Mouse (Mus musculus) R1 (cell line): ENCODE results near the gene Pitpnc1.

Source experiments
- DNase-seq: peaks from one replicate; pipeline ENCODE4 v3.0.0-alpha.2; 2018; ENCODE audit warnings: low read depth, low spot score

Gene Pitpnc1

DNA sequence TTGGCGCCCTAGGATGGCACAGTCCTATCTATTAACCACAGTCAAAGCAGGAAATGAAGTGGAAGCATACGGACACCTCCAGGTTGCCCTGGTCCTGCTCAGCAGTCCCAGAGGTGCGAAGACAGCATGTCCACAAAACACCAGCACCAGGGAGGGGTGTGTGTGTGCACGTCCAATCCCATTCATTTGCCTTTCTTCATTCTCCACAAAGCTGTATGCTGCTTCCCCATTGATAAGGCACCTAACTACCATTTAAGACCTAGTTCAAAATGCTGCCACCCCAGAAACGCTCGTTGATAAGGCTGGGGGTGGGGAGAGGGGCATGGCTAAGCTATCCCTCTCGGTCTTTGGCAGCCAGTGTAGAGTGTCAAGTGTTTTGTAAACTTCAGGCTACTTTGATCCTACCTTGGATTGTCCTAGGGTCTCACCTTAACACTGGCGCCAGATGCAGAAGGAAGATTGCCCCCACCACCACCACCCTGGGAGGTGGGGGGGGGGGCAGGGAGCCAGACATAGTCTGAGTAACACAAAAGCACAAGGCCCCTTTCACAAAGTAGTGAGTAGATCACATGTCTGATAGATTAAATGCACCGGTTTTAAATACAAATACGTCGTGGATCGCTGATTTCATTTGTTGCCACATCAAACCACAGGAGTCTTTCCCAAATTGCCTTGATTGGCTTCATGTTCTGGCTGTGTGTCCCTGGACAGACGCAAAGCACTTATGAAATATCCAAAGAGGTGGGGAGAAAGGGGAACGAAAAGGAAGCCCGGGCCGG lies 2.1 kb downstream of the Pitpnc1 start:
- DNase-seq, result no peak

DNA sequence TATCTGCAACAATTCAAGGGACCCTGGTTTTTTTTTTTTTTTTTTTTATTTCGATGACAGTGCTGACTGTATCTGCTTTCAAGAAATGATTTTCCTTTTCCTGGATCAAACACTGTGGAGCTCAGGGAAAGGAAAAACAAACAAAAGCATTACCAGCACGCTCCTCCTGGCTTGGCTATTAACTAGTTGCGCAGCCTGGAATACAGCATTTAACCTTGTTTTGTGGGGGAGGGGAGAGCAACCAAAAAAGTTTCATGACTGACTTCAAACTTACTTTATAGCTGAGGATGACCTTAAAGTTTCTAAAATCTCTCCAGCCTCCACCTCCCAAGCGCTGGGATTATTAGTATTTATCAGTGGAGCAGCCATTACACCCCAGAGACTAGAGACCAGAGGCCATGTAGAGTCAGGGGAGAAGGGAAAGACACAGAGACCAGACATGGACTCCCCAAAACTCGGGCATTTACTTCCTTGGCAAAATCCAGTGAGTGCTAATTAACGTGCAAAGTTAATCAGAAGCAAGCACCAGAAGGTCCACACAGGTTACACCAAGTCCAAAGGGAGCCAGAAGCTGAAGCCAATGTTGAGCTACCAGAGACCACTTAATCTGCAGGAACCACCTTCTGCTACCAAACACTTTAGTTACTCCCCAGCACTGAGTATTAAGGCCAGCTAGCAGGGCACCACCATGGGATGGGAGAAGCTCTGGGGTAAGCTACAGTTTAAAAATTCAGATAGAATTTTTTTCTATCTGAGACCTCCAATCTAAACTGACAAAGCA lies 3.7 kb downstream of the Pitpnc1 start:
- no peak for DNase-seq

DNA sequence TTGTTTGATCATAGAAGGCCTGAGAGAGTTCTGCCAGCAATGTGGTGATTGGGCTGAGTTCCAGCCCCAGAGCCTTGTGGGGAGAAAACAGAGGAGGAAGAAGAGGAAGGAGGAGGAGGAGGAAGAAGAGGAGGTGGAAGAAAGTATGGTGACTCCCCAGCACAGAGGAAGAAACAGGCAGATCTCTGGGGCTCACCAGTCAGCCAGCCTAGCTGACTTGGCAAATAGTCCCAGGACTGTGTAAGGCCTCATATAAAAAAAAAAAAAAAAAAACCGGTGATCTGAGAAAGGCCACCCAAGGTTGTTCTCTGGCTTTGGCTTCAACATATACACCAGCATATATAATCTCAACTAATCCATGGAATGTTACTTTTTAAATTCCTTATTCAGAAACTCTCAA lies 4.5 kb downstream of the Pitpnc1 start:
- DNase-seq, result no peak

DNA sequence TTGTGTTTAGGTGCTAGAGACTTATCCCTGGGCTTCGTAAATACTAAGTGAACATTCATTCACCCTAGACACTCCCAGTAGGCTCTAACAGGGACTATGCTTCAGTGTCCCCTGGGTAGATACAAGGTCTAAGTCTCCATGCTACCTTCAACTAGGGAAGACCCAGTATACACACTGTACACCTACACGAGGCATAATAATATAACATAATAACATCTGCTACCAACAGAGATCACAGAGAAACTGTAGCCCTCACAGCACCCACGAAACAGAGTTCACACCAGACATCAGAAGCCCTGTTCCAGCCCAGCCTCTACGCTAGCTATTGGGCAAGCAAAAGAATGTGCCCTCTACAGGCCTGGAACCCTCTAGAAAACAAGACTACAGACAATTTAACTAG lies 5.5 kb downstream of the Pitpnc1 start:
- DNase-seq, result no peak

DNA sequence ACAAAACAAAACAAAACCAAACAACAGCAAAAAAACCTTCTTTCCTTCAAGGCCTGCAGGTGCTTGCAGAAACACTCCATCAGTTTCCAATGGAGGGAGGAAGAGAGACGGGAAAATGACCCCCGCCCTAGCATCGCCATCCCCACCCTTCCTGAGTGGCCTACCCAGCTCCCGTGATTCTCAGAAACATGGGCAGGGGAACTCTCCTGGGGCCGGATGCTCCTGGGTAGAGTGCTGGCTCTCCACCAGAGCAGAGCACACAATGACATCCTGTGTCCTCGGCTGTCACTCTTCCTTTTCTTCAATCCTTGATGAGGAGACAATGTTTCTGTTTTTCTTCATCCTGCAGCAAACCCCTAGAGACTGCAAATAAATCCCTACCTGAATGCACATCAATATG lies 6.4 kb downstream of the Pitpnc1 start:
- DNase-seq, result peak; percentile 41

DNA sequence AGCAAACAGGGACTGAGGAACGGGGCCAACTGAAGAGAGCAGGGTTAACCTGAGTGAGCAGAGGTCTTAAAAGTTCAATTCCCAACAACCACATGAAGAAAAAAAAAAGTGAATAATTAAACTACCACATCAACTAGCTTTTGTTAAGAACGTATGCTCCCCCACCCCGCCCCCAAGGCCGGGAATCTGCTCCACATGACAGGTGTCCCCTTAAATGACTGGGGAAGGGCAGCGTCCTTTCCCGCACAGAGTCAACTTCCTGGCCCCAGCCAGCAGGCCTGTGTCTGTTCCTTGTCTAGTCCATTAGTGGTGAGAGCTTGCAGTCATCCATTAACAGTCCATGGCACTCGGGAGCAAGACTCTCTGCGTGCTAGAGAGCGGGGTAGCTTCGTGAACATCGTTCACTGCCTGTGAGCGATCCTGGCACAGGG lies 7.2 kb downstream of the Pitpnc1 start:
- DNase-seq, result no peak

DNA sequence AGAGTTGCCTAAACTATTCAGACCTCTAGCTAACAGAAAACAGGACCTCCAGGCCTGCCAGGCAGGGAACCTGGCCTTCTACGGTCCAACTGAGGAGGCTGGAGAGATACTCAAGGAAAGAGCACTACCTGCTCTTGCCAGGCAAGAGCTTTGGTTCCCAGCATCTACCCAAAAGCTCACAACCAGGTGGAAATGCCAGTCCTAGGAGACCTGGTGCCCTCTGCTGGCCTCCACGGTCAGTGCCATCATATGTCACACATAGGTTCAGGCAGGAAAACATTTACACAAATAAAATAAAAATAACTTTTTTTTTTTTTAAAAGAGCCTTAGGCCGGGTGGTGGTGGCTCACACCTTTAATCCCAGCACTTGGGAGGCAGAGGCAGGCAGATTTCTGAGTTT lies 8.0 kb downstream of the Pitpnc1 start:
- peak; percentile 75 for DNase-seq

DNA sequence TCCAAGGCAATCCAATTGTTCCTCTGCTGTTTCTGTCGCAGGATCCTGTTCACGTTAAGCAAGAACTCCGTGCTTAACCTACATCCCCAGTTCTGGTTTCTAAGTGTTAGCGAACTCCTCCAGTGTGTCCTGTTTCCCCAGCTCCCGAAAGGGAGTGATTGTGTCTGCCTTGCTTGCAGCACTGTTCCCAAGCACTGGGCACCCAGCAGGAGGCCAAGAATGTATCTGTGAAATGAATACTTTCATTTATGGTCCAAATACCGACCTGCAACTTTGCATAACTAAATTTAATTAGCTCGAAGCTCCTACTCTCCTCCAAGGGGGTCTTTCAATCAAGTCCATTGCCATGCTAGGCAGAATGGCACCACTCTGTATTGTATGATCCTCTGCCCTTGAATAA lies 10.7 kb downstream of the Pitpnc1 start:
- peak; percentile 66 for DNase-seq

DNA sequence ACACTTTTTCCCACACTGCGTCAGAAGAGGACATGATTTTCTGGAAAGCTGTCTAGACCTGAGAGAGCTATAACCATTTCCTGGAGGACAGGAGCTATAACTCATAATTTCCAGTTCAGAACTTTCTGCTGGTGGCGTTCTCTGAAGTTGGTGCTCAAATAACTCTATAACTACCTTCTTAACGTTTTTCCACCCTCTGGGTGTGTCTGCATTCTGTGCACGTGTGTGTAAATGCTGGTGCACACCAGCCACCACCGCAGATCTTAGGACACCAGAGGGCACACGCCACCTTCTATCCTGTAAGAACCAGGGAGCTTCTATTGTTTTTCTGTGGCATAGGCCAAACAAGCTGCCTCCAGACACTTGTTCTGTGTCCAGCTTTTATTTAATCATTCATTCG lies 11.5 kb downstream of the Pitpnc1 start:
- DNase-seq, result no peak

DNA sequence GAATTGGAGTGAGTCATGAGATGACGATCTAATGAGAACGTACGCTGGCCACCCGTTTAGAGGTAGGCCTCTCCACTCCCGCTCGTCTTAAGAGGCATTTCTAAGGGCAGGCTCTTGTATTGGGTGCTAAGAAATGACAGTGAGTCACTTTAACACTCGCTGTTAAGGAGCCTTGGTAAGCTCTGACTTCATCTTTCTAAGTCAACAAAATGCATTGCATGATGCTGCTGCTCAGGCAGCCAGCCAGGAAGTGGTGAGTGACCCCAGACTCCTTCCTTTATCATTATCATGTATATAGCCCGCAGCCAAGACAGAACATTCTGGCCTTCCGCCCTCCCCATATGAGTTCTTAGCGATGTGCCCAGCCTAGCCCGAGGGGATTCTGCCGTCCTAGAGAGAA lies 12.2 kb downstream of the Pitpnc1 start:
- DNase-seq, result peak; percentile 56

DNA sequence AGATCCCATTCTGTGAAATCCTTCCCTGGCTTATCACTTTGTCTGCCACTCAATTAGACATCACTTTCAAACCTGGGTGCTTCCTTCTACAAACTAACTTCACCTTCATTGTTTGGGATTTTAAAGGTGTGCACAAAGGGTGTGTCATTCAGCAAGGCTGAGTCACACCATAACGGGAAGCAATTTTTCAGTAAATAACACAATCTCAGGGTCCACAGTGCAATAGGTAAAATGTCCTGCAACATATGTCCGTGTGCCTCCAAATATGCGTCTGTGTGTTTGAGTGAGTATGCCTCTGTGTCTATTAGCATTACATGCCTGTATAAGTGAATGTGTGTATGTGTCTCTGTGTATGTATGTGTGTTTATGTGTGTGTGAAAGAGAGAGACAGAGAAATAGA lies 13.2 kb downstream of the Pitpnc1 start:
- no peak for DNase-seq

DNA sequence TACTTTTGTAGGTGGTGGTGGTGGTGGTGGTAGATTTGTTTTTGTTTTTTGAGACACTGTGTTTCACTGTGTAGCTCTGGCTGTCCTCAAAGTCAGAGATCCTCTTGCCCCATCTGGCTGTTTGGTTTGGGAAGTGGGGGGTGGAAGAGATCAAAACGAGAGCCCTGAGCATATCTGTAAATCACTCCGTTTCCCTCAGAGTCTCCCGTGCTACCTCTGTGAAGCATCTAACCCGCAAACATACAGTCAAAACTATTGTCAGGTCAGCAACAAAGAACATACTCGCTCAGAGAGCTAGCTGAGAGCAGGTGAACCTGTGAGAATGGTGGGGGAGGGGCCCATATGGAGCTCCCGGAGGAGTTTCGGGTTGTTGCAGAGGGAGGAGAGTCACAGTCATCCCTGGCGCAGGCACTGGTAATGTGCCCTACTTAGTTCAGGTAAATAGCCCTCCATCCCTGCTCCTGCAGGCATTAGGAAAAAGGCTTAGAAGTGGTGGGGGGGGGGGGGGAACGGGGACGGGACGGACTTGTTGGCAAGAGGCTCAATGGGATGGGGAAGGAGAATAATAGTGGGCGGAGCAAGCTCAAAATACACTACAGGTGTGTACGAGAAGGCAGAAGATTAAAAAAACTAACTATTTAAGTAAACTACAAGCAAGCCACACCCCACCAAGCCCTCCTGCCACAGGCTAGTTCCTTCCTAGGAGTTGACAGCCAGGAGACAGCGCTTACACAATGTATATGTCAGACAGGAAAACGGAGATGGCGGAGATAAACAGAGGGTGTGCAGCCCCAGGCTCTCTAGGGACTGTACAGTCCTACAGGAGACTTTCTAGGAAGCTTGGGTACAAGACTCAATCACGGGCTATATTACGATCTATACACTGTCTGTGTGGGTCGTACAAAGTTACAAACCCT lies 15.7 kb downstream of the Pitpnc1 start:
- peak; percentile 67 for DNase-seq

DNA sequence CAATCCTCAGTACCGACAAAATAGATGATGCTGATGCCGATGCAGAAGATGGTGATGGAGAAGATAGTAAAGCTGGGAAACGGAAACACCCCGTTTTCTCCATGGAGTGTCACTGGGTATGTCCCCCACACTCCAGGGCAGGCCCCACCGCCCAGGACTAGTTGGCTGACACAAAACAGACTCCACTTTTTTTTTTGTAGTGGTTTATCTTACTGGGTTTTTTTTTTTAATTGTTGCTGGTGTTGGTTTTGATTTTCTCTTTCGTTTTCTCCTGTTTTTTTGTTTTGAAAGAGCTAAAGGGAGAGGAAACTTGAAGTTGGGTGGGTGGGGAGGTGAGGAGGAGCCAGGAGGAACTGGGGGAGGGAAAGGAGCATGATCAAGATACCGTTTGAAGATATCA lies 18.4 kb downstream of the Pitpnc1 start:
- no peak for DNase-seq

DNA sequence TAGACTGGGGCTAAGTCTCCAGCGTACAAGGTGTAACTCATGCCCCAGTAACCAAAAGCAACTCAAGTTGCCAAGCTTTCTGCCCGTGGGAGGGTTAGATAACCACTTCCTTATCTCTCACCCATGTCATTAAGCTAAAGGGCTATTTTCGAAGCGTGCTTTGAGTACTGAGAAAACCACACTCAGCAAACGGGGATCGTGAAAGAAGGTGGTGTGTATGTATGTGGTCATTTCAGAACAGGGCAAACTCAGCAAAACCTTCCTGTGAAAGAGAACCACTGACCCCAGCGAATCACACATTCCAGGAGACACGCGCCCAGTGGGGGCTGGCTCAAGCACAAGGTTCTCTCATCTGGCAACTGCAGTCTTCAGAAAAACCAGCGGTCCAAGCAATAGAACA lies 19.4 kb downstream of the Pitpnc1 start:
- DNase-seq, result no peak

DNA sequence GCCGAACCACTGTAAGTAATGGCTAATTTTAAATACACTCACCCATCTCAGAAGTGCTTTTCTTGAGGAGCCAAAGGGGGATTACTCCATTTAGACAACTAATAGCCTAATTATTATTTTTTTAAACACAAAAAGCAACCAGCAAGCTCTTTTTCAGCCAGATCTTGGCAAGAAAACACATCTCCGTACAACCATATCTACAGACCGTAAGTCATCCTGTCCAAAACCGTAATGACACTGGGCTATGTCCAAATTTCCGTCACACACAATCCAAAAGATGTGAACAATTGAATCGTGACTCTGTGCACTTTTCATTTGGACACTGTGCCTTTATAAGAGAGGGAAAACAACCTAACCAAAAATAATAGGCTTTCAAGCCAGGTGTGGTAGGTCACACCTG lies 20.4 kb downstream of the Pitpnc1 start:
- DNase-seq, result no peak

DNA sequence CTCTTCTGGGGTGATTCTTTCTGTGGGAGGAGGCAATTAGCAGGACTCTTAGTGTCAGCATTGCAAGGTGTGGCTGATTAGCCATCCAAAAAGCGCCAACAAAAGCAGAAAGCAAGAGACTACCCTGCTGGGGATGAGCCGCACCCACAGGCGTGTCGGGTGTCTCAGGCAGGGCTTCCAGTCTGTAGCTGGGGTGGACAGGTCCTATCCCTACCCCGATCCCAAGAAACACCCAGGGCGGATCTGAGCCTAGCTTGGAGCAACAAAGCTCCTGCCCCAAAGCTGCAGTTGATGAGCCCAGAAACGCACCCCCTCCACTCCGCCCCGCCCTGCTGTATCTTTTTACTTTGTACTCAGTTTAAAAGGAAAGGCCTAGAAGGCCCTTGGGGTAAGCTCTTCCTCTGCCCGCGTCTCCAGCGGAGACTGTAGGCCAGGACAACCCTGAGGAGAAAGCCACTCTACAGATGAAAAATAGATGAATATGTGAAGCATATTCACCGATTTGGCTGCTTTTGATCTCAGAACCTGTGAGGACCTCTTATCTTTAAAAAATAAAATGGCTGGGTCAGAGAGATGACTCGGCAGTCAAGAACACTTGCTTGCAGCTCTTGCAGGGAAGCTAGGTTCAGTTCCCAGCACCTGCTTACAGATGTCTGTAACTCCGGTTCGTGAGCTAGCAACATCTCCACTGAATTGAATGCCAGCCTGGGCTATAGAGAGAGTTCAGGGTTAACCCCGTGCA lies 21.2 kb downstream of the Pitpnc1 start:
- peak; percentile 92 for DNase-seq

DNA sequence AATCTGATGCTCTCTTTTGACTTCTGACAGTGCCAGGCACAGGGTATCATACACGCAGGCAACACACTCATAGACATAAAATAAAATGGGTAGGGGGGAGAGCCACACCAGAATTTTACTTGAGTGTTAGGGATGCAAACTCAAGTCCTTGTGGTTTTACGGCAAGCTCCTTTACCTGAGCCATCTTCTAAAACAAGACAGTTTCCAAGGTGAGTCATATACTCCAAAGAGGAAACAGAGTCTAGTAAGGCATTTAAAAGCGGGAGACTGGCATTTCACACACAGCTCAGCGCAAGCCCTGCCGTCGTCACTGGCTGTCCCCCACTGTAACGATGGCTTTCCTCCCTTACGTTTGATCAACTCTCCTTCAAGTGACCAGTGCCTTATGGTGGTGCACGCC lies 22.6 kb downstream of the Pitpnc1 start:
- DNase-seq, result no peak

DNA sequence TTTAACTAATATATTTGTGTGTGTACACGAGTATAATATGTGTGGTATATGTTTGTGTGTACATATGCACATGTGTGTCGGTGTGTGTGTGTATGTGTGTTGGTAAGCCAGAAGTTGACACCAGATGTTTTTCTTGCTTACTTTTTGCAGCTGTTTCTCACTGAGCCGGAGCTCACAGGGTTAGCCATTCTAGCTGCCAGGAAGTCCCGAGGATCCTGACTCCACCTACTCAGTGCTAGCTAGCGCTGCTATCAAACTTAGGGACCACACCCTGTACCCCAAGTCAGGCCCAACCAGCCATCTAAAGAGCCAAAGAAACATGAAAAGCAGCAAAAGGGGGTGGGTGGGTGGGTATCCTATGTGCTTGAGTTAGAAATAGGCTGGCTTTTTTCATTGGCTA lies 23.1 kb downstream of the Pitpnc1 start:
- DNase-seq, result peak; percentile 54

DNA sequence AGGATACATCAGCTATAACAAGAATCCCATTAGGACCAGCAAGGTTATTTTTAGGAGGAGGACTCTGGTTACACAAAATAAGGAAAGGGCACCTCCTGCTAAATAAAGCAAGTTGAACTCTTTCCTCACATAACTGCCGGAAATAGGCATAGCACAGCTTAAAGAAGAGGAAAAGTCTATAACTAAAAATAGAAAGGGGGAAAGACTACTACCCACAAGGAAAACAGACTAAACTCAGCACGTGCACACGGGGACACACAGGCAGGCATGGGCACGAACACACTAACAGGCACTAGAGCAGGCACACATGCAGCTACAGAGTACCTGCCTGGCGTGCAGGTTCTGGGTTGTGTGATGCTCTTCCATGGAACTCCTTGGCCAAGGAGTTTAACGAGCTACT lies 23.8 kb downstream of the Pitpnc1 start:
- no peak for DNase-seq

DNA sequence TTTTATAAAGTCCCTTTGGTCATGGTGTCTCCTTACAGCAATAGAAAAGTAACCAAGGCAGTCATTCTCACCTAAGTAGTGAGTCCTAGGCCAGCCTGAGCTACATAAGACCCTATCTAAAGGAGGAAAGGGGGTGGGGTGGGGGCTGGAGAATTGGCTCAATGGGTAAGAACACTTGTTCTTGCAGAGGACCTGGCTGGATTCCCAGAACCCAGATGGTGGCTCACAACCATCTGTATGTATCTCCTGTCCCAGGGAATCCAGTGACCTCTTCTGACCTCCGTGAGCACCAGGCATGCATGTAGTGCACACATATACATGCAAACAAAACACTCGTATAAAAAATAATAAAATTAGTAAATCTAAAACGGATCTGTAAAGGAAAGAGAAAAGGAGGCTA lies 24.8 kb downstream of the Pitpnc1 start:
- no peak for DNase-seq
